Mouse (Mus musculus) MEL (cell line): ENCODE data around the gene Rftn2. TPM values are rescaled to one million over a fixed set of nuclear protein-coding genes. Genes with fewer than 3 reads are reported as not detected.
A peak's percentile ranks its signal among the peaks of the same experiment; 100 is the strongest.

ENCODE experiments used
- DNase-seq: peaks from one replicate; pipeline ENCODE4 v3.0.0; 2011; ENCODE audit warnings: low read depth, low spot score
- H3K27ac ChIP-seq: 2 replicates; pipeline ENCODE4 v1.5.1; 2012; ENCODE audit warnings: low read depth, mild to moderate bottlenecking, control low read depth, low read length, moderate library complexity; ENCODE audit not compliant: control insufficient read depth
- H3K27me3 ChIP-seq, 2 experiments: fragments of 150-350 bp in 1 of 2; sonication (generic) in 1 of 2; 2 replicates each; pipeline ENCODE4 v1.6.1; 2012; ENCODE audit warnings: low read length in 2 of 2, mild to moderate bottlenecking in 2 of 2, improper control_type of control experiment in 1 of 2, moderate library complexity in 1 of 2; ENCODE audit not compliant: insufficient read depth in 2 of 2, control insufficient read depth in 1 of 2
- H3K36me3 ChIP-seq, 2 experiments: 2 replicates each; pipeline ENCODE4 v1.6.1; 2012 to 2014; ENCODE audit warnings: low read length in 2 of 2, improper control_type of control experiment in 1 of 2, inconsistent platforms in 1 of 2, mild to moderate bottlenecking in 1 of 2; ENCODE audit not compliant: insufficient read depth in 2 of 2, control insufficient read depth in 1 of 2
- H3K4me1 ChIP-seq, 2 experiments: fragments of 150-350 bp in 1 of 2; sonication (generic) in 1 of 2; 2 replicates each; pipeline ENCODE4 v1.6.1; 2012; ENCODE audit warnings: low read length in 2 of 2, improper control_type of control experiment in 1 of 2, mild to moderate bottlenecking in 1 of 2; ENCODE audit not compliant: insufficient read depth in 2 of 2, control insufficient read depth in 1 of 2
- H3K4me3 ChIP-seq, 2 experiments: fragments of 150-350 bp in 1 of 2; sonication (generic) in 1 of 2; 2 replicates each; pipeline ENCODE4 v1.5.1; 2012; ENCODE audit warnings: low read depth in 2 of 2, low read length in 2 of 2, mild to moderate bottlenecking in 2 of 2, moderate library complexity in 2 of 2, control low read depth in 1 of 2, improper control_type of control experiment in 1 of 2; ENCODE audit not compliant: control insufficient read depth in 1 of 2, insufficient read depth in 1 of 2
- H3K79me2 ChIP-seq: 2 replicates; pipeline ENCODE4 v1.6.1; 2012; ENCODE audit warnings: mild to moderate bottlenecking, low read length, moderate library complexity; ENCODE audit not compliant: control insufficient read depth, poor library complexity, insufficient read depth
- H3K9ac ChIP-seq: 2 replicates; pipeline ENCODE4 v1.6.1; 2012; ENCODE audit warnings: low read depth, mild to moderate bottlenecking, control low read depth, low read length, moderate library complexity; ENCODE audit not compliant: control insufficient read depth, poor library complexity, severe bottlenecking
- H3K9me3 ChIP-seq: fragments of 150-350 bp; sonication (generic); replicated peaks from 2 replicates; pipeline ENCODE4 v1.6.1; 2012; ENCODE audit warnings: mild to moderate bottlenecking, low read length, improper control_type of control experiment, moderate library complexity; ENCODE audit not compliant: insufficient read depth
- CHD1 ChIP-seq: IDR thresholded peaks from 2 replicates; pipeline ENCODE4 v1.6.1; 2012; ENCODE audit warnings: low read depth, mild to moderate bottlenecking, inconsistent platforms, low read length, improper control_type of control experiment
- CTCF ChIP-seq, 3 experiments: IDR thresholded peaks in 2 of 3; conservative IDR thresholded peaks in 1 of 3; 2 replicates each; pipeline ENCODE4 v1.5.1; 2011 to 2012; ENCODE audit warnings: low read length in 3 of 3, low read depth in 2 of 3, mild to moderate bottlenecking in 2 of 3, improper control_type of control experiment in 1 of 3, inconsistent platforms in 1 of 3, mixed read lengths in 1 of 3, moderate library complexity in 1 of 3; ENCODE audit not compliant: control insufficient read depth in 1 of 3, insufficient read depth in 1 of 3, poor library complexity in 1 of 3, severe bottlenecking in 1 of 3
- ELF1 ChIP-seq: IDR thresholded peaks from 2 replicates; pipeline ENCODE4 v1.6.1; 2014; ENCODE audit warnings: low read depth, mild to moderate bottlenecking, inconsistent platforms, low read length, improper control_type of control experiment, moderate library complexity
- MAZ ChIP-seq: IDR thresholded peaks from 2 replicates; pipeline ENCODE4 v1.6.1; 2012; ENCODE audit warnings: low read depth, mild to moderate bottlenecking, inconsistent platforms, low read length, improper control_type of control experiment
- MEF2A ChIP-seq: IDR thresholded peaks from 2 replicates; pipeline ENCODE4 v1.6.1; 2014; ENCODE audit warnings: low read depth, mild to moderate bottlenecking, inconsistent platforms, low read length, improper control_type of control experiment; ENCODE audit not compliant: poor library complexity, insufficient replicate concordance, severe bottlenecking; ENCODE audit errors: extremely low read depth
- MYB ChIP-seq: IDR thresholded peaks from 2 replicates; pipeline ENCODE4 v1.6.1; 2011; ENCODE audit warnings: mild to moderate bottlenecking, low read depth, low read length, improper control_type of control experiment
- NELFE ChIP-seq: IDR thresholded peaks from 2 replicates; pipeline ENCODE4 v1.6.1; 2011; ENCODE audit warnings: low read depth, low read length, improper control_type of control experiment
- NRF1 ChIP-seq: IDR thresholded peaks from 2 replicates; pipeline ENCODE4 v1.6.1; 2014; ENCODE audit warnings: low read depth, mild to moderate bottlenecking, inconsistent platforms, low read length, improper control_type of control experiment, moderate library complexity; ENCODE audit not compliant: poor library complexity, insufficient read depth, severe bottlenecking
- RAD21 ChIP-seq: IDR thresholded peaks from 2 replicates; pipeline ENCODE4 v1.6.1; 2011; ENCODE audit warnings: mild to moderate bottlenecking, low read depth, low read length, improper control_type of control experiment
- RCOR1 ChIP-seq: IDR thresholded peaks from 2 replicates; pipeline ENCODE4 v1.6.1; 2012; ENCODE audit warnings: low read depth, mild to moderate bottlenecking, inconsistent platforms, low read length, improper control_type of control experiment
- SMC3 ChIP-seq: IDR thresholded peaks from 2 replicates; pipeline ENCODE4 v1.6.1; 2011; ENCODE audit warnings: low read depth, low read length, improper control_type of control experiment
- TCF12 ChIP-seq: IDR thresholded peaks from 2 replicates; pipeline ENCODE4 v1.6.1; 2014; ENCODE audit warnings: low read depth, mild to moderate bottlenecking, inconsistent platforms, low read length, improper control_type of control experiment, moderate library complexity
- USF2 ChIP-seq, 2 experiments: IDR thresholded peaks; 2 replicates each; pipeline ENCODE4 v1.6.1; 2011 to 2012; ENCODE audit warnings: improper control_type of control experiment in 2 of 2, low read length in 2 of 2, borderline replicate concordance in 1 of 2, inconsistent platforms in 1 of 2, low read depth in 1 of 2, mild to moderate bottlenecking in 1 of 2; ENCODE audit not compliant: insufficient read depth in 1 of 2
- ZC3H11A ChIP-seq: IDR thresholded peaks from 2 replicates; pipeline ENCODE4 v1.6.1; 2012; ENCODE audit warnings: low read depth, mild to moderate bottlenecking, inconsistent platforms, low read length, improper control_type of control experiment
- ZMIZ1 ChIP-seq: IDR thresholded peaks from 2 replicates; pipeline ENCODE4 v1.6.1; 2012; ENCODE audit warnings: low read depth, mild to moderate bottlenecking, inconsistent platforms, low read length, improper control_type of control experiment, moderate library complexity
- ZNF384 ChIP-seq: IDR thresholded peaks from 2 replicates; pipeline ENCODE4 v1.6.1; 2012; ENCODE audit warnings: low read depth, mild to moderate bottlenecking, inconsistent platforms, low read length, improper control_type of control experiment
- polyA plus RNA-seq, 2 experiments: library from polyadenylated mRNA; stranded (reverse) in 1 of 2; unstranded in 1 of 2; fragments of >175 nt in 1 of 2; fragments of >200 nt in 1 of 2; gene quantifications; 2 replicates each; pipeline versions ENCODE4 v1.2.1 to v1.2.4; 2012; ENCODE audit warnings: low replicate concordance in 2 of 2, low read depth in 1 of 2; ENCODE audit not compliant: insufficient read length in 2 of 2, insufficient read depth in 1 of 2, missing spikeins in 1 of 2
- total RNA-seq: library from RNA; depleted of rRNA; stranded (reverse); fragments of 300-350 nt; gene quantifications from 2 replicates; pipeline ENCODE4 v1.2.3, GENCODE M21; 2012

Gene Rftn2
- total and polyA plus RNA-seq, 3 experiments, result 0.01 TPM; not detected in 2

- H3K9ac ChIP-seq, result no peak overlapping the region
- DNase-seq, result peak; percentile 55
- H3K79me2 ChIP-seq, result no peaks in the 10 kb centered on the region
- H3K27me3 ChIP-seq, result no peaks in the 10 kb centered on the region
- H3K4me1 ChIP-seq, result no peaks in the 10 kb centered on the region
- H3K4me3 ChIP-seq, result no peak overlapping the region
- no peaks in the 10 kb centered on the region for H3K9me3 ChIP-seq
- TF ChIP-seq MYB (no peak), SMC3 (peak; percentile 79), NRF1 (no peak), RAD21 (peak; percentile 73), CTCF (IDR thresholded peaks at IDR 0.05 in 2 of 3, conservative IDR thresholded peaks at IDR 0.05 in 1 of 3; ENCODE audit: control insufficient read depth in 1 of 3, insufficient read depth in 1 of 3, low read depth in 2 of 3, low read length in 3 of 3, poor library complexity in 1 of 3, severe bottlenecking in 1 of 3) (peak; percentile 67 to 88 (median 76)), ZC3H11A (peak; percentile 52)
- no peak overlapping the region for H3K27ac ChIP-seq
- no peaks in the 10 kb centered on the region for H3K36me3 ChIP-seq
These were observed 33.8 kb downstream of the Rftn2 start for GRCm38 (mm10) chr1:55192824-55193223.

GRCm38 (mm10) chr1:55192015-55192414 lies 34.6 kb downstream of the Rftn2 start:
- Histone ChIP-seq H3K4me1 (no peaks in the 10 kb centered on the region), H3K27ac (no peak overlapping the region), H3K36me3 (no peaks in the 10 kb centered on the region), H3K79me2 (no peaks in the 10 kb centered on the region), H3K9ac (no peak overlapping the region), H3K27me3 (no peaks in the 10 kb centered on the region), H3K9me3 (no peaks in the 10 kb centered on the region), H3K4me3 (no peak overlapping the region)
- TF ChIP-seq SMC3 (no peak), RCOR1 (no peak), CHD1 (no peak), TCF12 (no peak), NELFE (no peak), MEF2A (no peak), ZNF384 (no peak)
- DNase-seq, result no peak

- Histone ChIP-seq H3K9me3 (no peaks in the 10 kb centered on the region), H3K79me2 (no peaks in the 10 kb centered on the region), H3K4me1 (no peaks in the 10 kb centered on the region), H3K27me3 (no peaks in the 10 kb centered on the region), H3K36me3 (no peaks in the 10 kb centered on the region), H3K27ac (no peak overlapping the region), H3K4me3 (no peak overlapping the region), H3K9ac (no peak overlapping the region)
- DNase-seq, result no peak
- TF ChIP-seq MAZ (no peak), USF2 (IDR thresholded peaks at IDR 0.05; ENCODE audit: borderline replicate concordance in 1 of 2, insufficient read depth in 1 of 2, low read depth in 1 of 2, low read length in 2 of 2) (no peak), ELF1 (no peak), NELFE (no peak), RAD21 (no peak), ZMIZ1 (no peak)
These were observed 39.9 kb downstream of the Rftn2 start for GRCm38 (mm10) chr1:55186592-55187210.
